Mouse (Mus musculus): ENCODE results near the gene Hist1h1a.
A peak's percentile ranks its signal among the peaks of the same experiment; 100 is the strongest.
"Not testable (repeated sequence)": the region's sequence is repeated elsewhere in the genome, so short reads cannot be mapped to it uniquely, and the experiment has no call there.

Gene Hist1h1a

GRCm38 (mm10) chr13:23760240-23760971, 3.1 kb upstream of the Hist1h1a start:
- no peak for DNase-seq (ENCODE audit: low spot score)

GRCm38 (mm10) chr13:23760972-23761864, 2.2 kb upstream of the Hist1h1a start, which contains the start of gene Hist1h4a:
Gene Hist1h4a (minus strand): TSS chr13:23761230.
- peak; percentile 96 for DNase-seq (ENCODE audit: low spot score)

GRCm38 (mm10) chr13:23761871-23762821, 1.3 kb upstream of the Hist1h1a start, which contains the start of gene Hist1h3a:
Gene Hist1h3a (minus strand): TSS chr13:23762386.
- DNase-seq (ENCODE audit: low spot score), result not testable (repeated sequence)

- no peak for DNase-seq (ENCODE audit: low spot score)
Measured at GRCm38 (mm10) chr13:23763242-23763585, 252 bp upstream of the Hist1h1a start.

GRCm38 (mm10) chr13:23764324-23765171, 1.1 kb downstream of the Hist1h1a start:
- DNase-seq (ENCODE audit: low spot score), result no peak

GRCm38 (mm10) chr13:23765172-23765513, 1.7 kb downstream of the Hist1h1a start:
- no peak for DNase-seq (ENCODE audit: low spot score)

GRCm38 (mm10) chr13:23766772-23767171, 3.3 kb downstream of the Hist1h1a start:
- no peak for DNase-seq (ENCODE audit: low spot score)

GRCm38 (mm10) chr13:23768834-23769397, 5.5 kb downstream of the Hist1h1a start:
- DNase-seq (ENCODE audit: low spot score), result no peak

- DNase-seq (ENCODE audit: low spot score), result not testable (repeated sequence)
Measured at GRCm38 (mm10) chr13:23769613-23770012, 6.1 kb downstream of the Hist1h1a start, which contains the start of gene Trim38. Gene Trim38 (plus strand): TSS chr13:23769913.

GRCm38 (mm10) chr13:23772561-23773313, 9.3 kb downstream of the Hist1h1a start:
- no peak for DNase-seq (ENCODE audit: low spot score)

GRCm38 (mm10) chr13:23778339-23778738, 14.9 kb downstream of the Hist1h1a start:
- DNase-seq (ENCODE audit: low spot score), result no peak

GRCm38 (mm10) chr13:23779025-23779424, 15.6 kb downstream of the Hist1h1a start:
- no peak for DNase-seq (ENCODE audit: low spot score)

- DNase-seq (ENCODE audit: low spot score), result peak; percentile 19
Measured at GRCm38 (mm10) chr13:23792520-23792919, 29.1 kb downstream of the Hist1h1a start.

GRCm38 (mm10) chr13:23799405-23799804, 35.9 kb downstream of the Hist1h1a start:
- DNase-seq (ENCODE audit: low spot score), result no peak

GRCm38 (mm10) chr13:23804532-23804931, 41.1 kb downstream of the Hist1h1a start:
- DNase-seq (ENCODE audit: low spot score), result no peak

- DNase-seq (ENCODE audit: low spot score), result no peak
Measured at GRCm38 (mm10) chr13:23806422-23807052, 43.1 kb downstream of the Hist1h1a start, which contains the start of gene Slc17a2. Gene Slc17a2 (plus strand): TSS chr13:23806993.
